Mouse (Mus musculus) brain, embryonic 14.5 days (tissue): ENCODE results near the gene Vmn2r107.

ENCODE experiments used
- CTCF ChIP-seq: fragments of 200-500 bp; IDR thresholded peaks from 2 replicates; pipeline ENCODE4 v1.5.1; 2012; ENCODE audit warnings: inconsistent platforms, mild to moderate bottlenecking, moderate library complexity, borderline replicate concordance; ENCODE audit not compliant: insufficient read depth, insufficient read length; ENCODE audit errors: extremely low read depth
- POLR2A ChIP-seq: fragments of 200-500 bp; IDR thresholded peaks from 2 replicates; pipeline ENCODE4 v1.6.1; 2012; ENCODE audit warnings: mild to moderate bottlenecking, inconsistent platforms, borderline replicate concordance; ENCODE audit not compliant: poor library complexity, insufficient read depth, insufficient read length, severe bottlenecking; ENCODE audit errors: extremely low read depth

DNA sequence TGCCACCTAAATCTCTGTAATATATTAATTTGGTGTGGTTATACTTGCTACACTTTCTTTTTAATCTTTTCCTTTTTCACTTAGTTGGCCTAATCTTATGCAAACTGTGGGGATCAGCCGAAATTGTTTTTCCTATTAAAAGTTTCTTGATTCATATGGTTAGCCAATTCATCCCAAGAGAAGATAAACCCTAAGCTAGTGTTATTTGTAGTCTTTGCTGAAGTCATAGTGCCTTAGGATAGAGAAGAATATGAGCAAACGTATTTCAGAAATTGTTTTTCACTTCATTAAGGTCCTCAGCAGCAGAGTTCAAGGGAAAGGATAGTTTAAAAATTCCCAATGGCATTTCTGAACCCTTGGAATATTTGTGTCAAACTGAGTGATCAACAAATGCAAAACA, at the start of gene Vmn2r107:
- TF ChIP-seq CTCF (no peak), POLR2A (no peak)
